Mouse (Mus musculus): Measurements from ENCODE around the gene Mast4. TPM values are rescaled to one million over a fixed set of nuclear protein-coding genes. Genes with fewer than 3 reads are reported as not detected.

Mast4 gene
- total RNA-seq, 2 experiments from 2014 or later: 34.5 to 36.8 TPM

DNA sequence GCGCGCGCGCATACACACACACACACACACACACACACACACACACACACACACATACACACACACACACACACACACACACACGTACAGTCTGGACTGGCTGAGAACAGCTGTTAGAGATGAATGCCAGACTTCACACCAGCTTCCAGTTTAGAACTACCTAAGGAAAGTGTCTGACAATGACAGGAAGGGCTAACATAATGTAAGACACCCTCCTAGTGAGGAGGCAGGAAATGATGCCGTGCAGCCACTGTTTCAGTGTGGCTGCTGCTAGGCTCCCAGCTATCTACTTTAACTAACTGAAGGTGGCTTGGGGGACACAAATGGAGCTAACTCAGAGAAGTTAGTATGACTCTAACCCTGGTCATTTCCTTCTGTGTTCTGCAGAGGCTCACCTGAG, 251.4 kb downstream of the Mast4 start:
- intact Hi-C loops (cut with DNase I): no loop called here

GRCm38 (mm10) chr13:103079806-103080205, 254.5 kb downstream of the Mast4 start:
- intact Hi-C loops (cut with DNase I): no loop called here
- DNase-seq (ENCODE audit: low spot score): no peak

More for the DNA sequence above, 251.4 kb downstream of the Mast4 start:
- DNase-seq (ENCODE audit: low spot score): no peak

GRCm38 (mm10) chr13:103078815-103079214, 255.5 kb downstream of the Mast4 start:
- no peak for DNase-seq (ENCODE audit: low spot score)
- intact Hi-C loops (cut with DNase I): no loop called here

DNA sequence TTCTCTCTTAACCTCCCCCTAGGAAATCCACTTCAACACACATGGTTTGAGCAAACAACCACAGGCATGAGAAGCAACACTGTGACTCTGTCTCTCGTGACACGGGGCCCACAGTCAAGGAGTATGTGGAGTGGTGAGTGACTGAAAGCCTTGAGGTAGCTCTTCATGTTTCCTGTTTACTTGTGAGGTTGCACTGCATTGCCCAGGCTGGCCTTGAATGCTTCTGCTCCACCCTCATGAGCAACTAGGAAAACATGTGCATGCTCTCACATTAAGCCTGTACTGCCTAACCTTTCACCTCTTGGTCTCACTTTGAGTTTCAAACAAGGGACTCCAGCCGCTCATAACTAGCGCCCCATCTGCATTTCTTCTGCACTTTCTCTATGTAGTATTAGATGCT, 260.8 kb downstream of the Mast4 start:
- intact Hi-C loops (cut with DNase I): no loop called here
- no peak for DNase-seq (ENCODE audit: low spot score)

GRCm38 (mm10) chr13:103071783-103072182, 262.5 kb downstream of the Mast4 start:
- intact Hi-C loops (cut with DNase I): no loop called here
- no peak for DNase-seq (ENCODE audit: low spot score)

- DNase-seq (ENCODE audit: low spot score): no peak
- intact Hi-C loops (cut with DNase I): no loop called here
These were observed 266.6 kb downstream of the Mast4 start for GRCm38 (mm10) chr13:103067581-103068166.

DNA sequence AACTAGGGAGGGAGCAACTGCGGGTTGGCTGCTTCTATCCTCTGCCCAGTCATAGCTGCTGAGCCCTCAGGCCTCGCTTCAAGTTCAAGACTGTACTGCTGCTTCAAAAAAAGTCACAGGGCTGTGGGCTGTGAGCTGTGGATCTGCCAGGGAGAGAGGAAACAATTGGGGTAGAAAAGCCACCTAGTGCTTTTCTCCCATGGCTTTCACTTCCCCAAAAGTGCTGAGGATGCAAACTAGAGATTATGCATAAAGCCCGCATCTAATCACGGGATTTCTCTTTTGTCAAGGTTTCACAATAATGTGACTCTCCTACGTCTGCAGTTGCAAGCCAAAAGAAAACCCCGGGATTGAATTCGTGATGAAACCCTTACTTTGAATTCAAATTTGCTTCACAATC, 268.9 kb downstream of the Mast4 start:
- no peak for DNase-seq (ENCODE audit: low spot score)
- intact Hi-C loops (cut with DNase I): no loop called here

DNA sequence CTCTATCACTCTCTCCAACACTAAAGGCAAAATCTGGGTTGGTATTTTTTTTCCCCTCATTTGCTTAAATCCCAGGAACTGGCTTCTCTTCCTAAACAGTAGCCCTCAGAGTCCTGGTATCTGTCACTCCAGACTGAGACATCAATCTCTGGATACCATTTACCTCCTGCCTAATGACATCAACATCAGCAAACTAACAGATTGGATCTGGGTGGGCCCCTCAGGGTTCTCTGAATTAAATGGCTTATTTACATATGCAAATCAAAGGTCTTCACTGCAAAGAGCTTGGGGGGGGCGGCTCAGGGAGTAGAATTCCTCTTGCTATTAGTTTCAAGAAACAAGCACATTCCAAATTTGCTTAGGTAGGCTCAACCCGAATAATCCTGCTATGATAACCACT, 272.6 kb downstream of the Mast4 start:
- intact Hi-C loops (cut with DNase I): no loop called here
- no peak for DNase-seq (ENCODE audit: low spot score)

DNA sequence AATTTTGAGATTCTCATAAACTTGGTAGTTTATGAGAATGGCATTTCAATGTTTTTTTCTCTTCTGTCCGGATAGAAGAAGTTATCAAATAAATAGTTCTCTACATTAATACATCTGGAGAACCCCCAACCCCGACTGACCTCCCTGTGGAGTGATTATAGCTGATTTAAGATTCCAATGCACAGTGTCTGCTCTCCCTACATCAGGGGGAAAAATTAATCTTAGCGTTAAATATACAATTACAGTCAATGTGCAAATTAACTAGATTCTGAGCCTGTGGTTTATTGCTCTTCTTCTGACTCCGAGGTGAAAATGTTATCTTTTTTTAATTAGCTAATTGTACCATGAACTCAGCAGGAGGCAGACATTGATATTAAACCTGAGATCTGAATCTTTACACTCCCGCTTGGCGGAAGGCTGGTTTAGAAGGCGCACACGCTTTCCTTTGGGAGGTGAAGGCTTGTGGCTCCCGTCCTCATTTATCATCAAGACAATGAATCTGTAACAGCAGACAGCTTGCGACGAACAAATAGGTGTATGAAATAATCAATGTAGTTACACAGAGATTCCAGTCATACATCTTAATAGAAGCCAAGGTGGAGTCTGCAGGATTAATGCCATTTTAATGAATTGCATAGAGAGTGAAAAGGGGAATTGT, 274.2 kb downstream of the Mast4 start:
- intact Hi-C loops (cut with DNase I): no loop called here
- DNase-seq (ENCODE audit: low spot score): no peak

- no peak for DNase-seq (ENCODE audit: low spot score)
- intact Hi-C loops (cut with DNase I): no loop called here
These were observed 277.8 kb downstream of the Mast4 start for GRCm38 (mm10) chr13:103056451-103056850.

GRCm38 (mm10) chr13:103052661-103053060, 281.6 kb downstream of the Mast4 start:
- intact Hi-C loops (cut with DNase I): loop anchor here (5.0 kb wide), 1 partner anchor 60 kb away; no protein-coding TSS in a partner anchor
- no peak for DNase-seq (ENCODE audit: low spot score)

- intact Hi-C loops (cut with DNase I): no loop called here
- DNase-seq (ENCODE audit: low spot score): no peak
These were observed 285.3 kb downstream of the Mast4 start for GRCm38 (mm10) chr13:103048954-103049353.

DNA sequence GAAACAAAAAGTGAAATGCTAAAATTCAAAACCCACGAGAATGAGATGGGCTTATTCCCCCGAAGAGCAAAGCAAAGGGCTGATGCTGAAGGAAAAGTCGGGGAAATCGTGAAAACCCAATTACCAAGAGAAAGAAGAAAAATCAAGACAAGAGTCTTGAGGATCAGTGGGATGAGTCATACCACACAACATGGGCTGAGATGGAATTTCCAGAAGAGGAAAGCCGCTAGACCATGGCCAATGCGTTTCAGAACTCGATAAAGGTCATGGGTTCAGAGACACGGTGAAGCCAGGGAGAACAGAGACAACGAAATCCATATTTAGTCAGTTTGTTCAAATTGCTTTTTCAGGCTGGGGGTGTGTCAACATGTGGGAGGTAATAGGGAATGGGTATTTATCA, 290.6 kb downstream of the Mast4 start:
- intact Hi-C loops (cut with DNase I): no loop called here
- no peak for DNase-seq (ENCODE audit: low spot score)

DNA sequence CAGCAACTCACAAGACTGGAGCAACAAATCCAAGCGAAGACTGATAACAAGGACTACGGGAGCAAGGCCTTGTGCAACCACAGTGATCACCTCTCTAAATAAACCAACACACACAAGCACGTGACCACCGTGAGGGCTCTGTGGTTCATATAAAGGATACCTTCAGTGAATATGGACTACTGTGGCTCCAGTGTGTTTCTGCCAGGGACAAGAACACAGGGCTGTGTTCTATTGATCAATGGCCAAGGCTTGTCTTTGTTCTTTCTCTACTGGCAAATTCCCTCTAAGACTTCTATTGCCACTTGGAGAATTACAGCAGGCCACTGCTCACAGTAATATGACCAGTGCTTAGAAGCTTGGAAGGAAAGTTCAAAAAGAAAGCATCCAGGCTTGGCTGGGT, 291.3 kb downstream of the Mast4 start:
- no peak for DNase-seq (ENCODE audit: low spot score)
- intact Hi-C loops (cut with DNase I): no loop called here

DNA sequence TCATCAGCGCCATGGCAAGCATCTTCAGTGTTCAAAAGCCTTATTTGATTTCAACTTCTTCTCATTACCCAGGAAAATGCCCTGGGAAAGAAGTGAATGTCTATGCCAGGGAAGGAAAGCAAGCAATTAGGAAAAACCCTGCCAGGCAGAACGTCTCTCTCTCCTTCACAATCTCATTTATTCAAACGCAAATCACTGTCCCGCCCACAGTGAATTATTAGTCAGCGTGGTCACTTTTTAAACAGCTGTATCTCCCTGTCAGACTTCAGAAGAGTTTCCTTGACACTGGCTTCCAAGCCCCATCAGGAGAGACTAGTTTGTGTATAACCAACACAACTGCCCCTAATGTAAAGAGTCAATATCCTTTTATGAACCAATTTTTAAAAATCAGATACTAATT, 296.8 kb downstream of the Mast4 start:
- DNase-seq (ENCODE audit: low spot score): no peak
- intact Hi-C loops (cut with DNase I): no loop called here

GRCm38 (mm10) chr13:103029377-103029776, 304.9 kb downstream of the Mast4 start:
- intact Hi-C loops (cut with DNase I): no loop called here
- no peak for DNase-seq (ENCODE audit: low spot score)

GRCm38 (mm10) chr13:103027456-103028078, 306.7 kb downstream of the Mast4 start:
- intact Hi-C loops (cut with DNase I): no loop called here
- DNase-seq (ENCODE audit: low spot score): no peak

DNA sequence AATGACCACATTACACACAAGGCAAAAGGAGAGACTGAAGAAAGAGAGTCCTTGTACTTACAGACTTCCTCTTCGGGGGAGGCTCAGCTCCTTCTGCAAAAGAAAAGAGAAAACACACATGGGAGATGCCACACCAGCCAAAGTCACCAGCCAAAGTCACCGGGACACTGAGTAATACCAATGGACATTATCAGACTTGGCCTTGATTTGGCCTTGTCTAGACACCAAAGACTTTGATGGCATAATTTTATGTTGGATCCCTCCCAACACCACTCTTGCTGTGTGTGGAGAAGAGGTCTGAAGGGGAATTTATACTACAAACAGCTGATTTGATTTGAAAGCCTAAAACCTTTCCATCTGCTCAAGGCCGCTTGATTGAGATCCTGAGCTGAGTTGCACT, 308.8 kb downstream of the Mast4 start:
- no peak for DNase-seq (ENCODE audit: low spot score)
- intact Hi-C loops (cut with DNase I): no loop called here

DNA sequence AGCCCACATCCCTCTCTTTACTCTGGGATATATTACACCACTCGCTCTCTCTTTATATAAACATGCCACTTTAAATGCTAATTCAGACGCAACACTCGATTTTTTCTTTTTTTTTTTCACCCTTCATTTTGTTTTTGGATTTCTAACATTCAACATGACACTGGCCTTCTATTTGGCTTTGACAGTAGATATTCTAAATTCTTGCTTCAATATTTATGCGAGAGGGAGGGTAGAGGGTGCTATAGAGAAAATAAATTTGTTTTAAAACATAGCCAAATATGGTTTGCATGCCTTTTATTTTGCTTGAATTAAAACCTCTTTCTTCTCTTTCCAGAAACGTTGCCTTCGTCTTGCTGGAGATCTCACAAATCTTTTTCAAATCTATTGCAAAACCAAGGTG, 315.8 kb downstream of the Mast4 start:
- intact Hi-C loops (cut with DNase I): no loop called here
- no peak for DNase-seq (ENCODE audit: low spot score)

- intact Hi-C loops (cut with DNase I): no loop called here
These were observed 316.6 kb downstream of the Mast4 start for GRCm38 (mm10) chr13:103017661-103018060.

GRCm38 (mm10) chr13:103015131-103015750, 319.1 kb downstream of the Mast4 start:
- intact Hi-C loops (cut with DNase I): no loop called here
- DNase-seq (ENCODE audit: low spot score): no peak

More at GRCm38 (mm10) chr13:103017661-103018060, 316.6 kb downstream of the Mast4 start:
- no peak for DNase-seq (ENCODE audit: low spot score)
